Mouse (Mus musculus) neural tube, embryonic 11.5 days (tissue): Measurements from ENCODE around the gene Scd4. TPM values are rescaled to one million over a fixed set of nuclear protein-coding genes. Genes with fewer than 3 reads are reported as not detected.
A peak's percentile ranks its signal among the peaks of the same experiment; 100 is the strongest.
"Not testable (repeated sequence)": the region's sequence is repeated elsewhere in the genome, so short reads cannot be mapped to it uniquely, and the experiment has no call there.

ENCODE experiments used
- ATAC-seq: fragments of 200-750 bp; cut with Nextera tagmentation; 2 replicates; pipeline ENCODE4 v1.8.0; 2017; ENCODE audit warnings: moderate number of reproducible peaks, mild to moderate bottlenecking, moderate TSS enrichment, moderate library complexity; ENCODE audit not compliant: insufficient read depth, low FRiP score, low TSS enrichment
- DNase-seq: peaks from one replicate; pipeline ENCODE4 v3.0.0-alpha.2; 2015; ENCODE audit warnings: low spot score
- H3K27ac ChIP-seq: fragments of 300-500 bp; sonication (generic); 2 replicates; pipeline ENCODE4 v1.5.1; 2014; ENCODE audit warnings: low read depth, mild to moderate bottlenecking, low read length
- H3K27me3 ChIP-seq: fragments of 300-500 bp; sonication (generic); 2 replicates; pipeline ENCODE4 v1.6.1; 2014; ENCODE audit warnings: mild to moderate bottlenecking, low read length, mixed read lengths; ENCODE audit not compliant: control insufficient read depth, insufficient read depth
- H3K36me3 ChIP-seq: fragments of 300-500 bp; sonication (generic); 2 replicates; pipeline ENCODE4 v1.6.1; 2014; ENCODE audit warnings: mild to moderate bottlenecking, low read length, moderate library complexity, mixed read lengths; ENCODE audit not compliant: control insufficient read depth, insufficient read depth
- H3K4me1 ChIP-seq: fragments of 300-500 bp; sonication (generic); 2 replicates; pipeline ENCODE4 v1.6.1; 2014; ENCODE audit warnings: low read length, mixed read lengths; ENCODE audit not compliant: control insufficient read depth, insufficient read depth
- H3K4me2 ChIP-seq: fragments of 300-500 bp; sonication (generic); 2 replicates; pipeline ENCODE4 v1.6.1; 2014; ENCODE audit warnings: low read depth, mild to moderate bottlenecking, moderate library complexity
- H3K4me3 ChIP-seq: fragments of 300-500 bp; sonication (generic); 2 replicates; pipeline ENCODE4 v1.5.1; 2014; ENCODE audit warnings: low read depth, low read length
- H3K9ac ChIP-seq: fragments of 300-500 bp; sonication (generic); 2 replicates; pipeline ENCODE4 v1.6.1; 2014; ENCODE audit warnings: mild to moderate bottlenecking, low read length
- H3K9me3 ChIP-seq: fragments of 300-500 bp; sonication (generic); 2 replicates; pipeline ENCODE4 v1.6.1; 2016; ENCODE audit warnings: low read length; ENCODE audit not compliant: control insufficient read depth
- WGBS: fragments of 180-500 bp; shearing (Covaris S2); extraction: QIAGEN DNeasy Blood & Tissue Kit; methylation state at CpG from one replicate; pipeline ENCODE4 v1.1.7; 2014; 5-methylcytosine and 5-hydroxymethylcytosine counted together
- polyA plus RNA-seq: library from polyadenylated mRNA; unstranded; fragments of >200 nt; fragmentation: Nextera tagmentation; extraction: Ambion mirVana; gene quantifications from 2 replicates; pipeline ENCODE4 v1.2.1, GENCODE M21; 2014

The Scd4 gene
- polyA plus RNA-seq, 1 experiment from 2014 or later, result not detected

DNA sequence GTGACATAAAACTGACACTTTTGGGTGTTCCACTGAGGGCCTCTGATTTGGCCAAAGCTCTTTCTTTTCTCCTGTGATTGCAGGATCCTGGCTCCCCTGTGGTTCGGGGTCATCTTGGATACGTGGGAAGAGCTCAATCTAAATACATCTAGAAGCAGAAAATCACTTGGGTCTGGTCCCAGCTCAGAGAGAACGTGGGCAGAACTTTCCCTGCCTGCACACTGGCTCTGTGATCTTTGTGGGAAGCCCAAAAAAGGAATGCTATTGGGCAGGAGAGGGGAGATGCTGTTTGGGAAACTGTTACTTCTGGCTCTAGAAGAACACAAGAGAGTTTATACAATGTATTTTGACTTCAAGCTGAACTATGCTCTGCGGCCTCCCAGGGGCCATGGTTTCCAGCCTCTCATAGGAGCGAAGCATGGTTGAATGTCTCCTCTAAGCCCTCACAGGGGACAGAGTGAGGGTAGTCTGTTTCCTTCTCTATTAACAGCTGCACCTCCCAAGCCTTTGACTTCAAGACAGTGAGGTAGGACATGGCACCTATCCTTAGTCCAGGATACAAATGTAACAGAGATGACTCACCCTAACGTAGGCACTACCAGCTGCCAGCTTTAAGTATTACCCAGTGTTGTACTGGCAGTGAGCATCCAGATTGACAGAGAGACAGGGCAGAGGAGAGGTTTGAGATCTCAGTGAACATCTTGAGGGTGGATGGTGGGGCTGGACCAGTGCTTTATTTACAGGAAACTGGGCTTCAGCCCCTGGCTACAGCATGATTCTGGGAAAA is 3.2 kb downstream of the Scd4 start:
- H3K9me3 ChIP-seq, result no peaks in the 10 kb centered on the region
- H3K4me1 ChIP-seq, result no peaks in the 10 kb centered on the region
- no peak overlapping the region for H3K4me3 ChIP-seq
- ATAC-seq (no peak), DNase-seq (no peak)
- no peak overlapping the region for H3K4me2 ChIP-seq
- 74% methylated on average over 6 of the region's 6 CpGs for WGBS
- H3K36me3 ChIP-seq, result no peaks in the 10 kb centered on the region
- H3K27me3 ChIP-seq, result no peaks in the 10 kb centered on the region
- no peak overlapping the region for H3K9ac ChIP-seq
- H3K27ac ChIP-seq, result no peak overlapping the region

DNA sequence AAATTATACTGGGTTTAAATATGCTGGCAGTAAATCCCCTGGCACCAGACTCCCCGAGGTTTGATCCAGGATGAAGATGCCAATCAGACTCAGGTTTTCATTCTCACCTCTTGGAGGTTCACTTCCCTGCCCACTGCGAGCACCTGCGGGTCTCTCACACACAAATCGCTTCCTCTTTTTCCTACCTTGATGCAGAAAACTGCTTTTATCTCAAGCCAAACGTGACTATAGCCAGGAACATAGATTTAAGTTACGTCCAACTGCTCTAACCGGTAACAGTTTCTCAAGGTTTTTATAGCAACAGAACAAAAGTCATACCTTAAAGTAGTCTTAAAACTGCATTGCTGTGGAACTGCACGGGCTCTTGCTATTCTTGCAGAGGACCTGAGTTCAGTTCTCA is 16.8 kb downstream of the Scd4 start:
- Histone ChIP-seq H3K9me3 (no peaks in the 10 kb centered on the region), H3K4me3 (no peak overlapping the region), H3K36me3 (no peaks in the 10 kb centered on the region), H3K27me3 (no peaks in the 10 kb centered on the region), H3K27ac (no peak overlapping the region), H3K4me1 (no peaks in the 10 kb centered on the region), H3K9ac (no peak overlapping the region), H3K4me2 (no peak overlapping the region)
- no peak for ATAC-seq
- DNase-seq, result no peak
- 88% methylated on average over 8 of the region's 8 CpGs for WGBS

DNA sequence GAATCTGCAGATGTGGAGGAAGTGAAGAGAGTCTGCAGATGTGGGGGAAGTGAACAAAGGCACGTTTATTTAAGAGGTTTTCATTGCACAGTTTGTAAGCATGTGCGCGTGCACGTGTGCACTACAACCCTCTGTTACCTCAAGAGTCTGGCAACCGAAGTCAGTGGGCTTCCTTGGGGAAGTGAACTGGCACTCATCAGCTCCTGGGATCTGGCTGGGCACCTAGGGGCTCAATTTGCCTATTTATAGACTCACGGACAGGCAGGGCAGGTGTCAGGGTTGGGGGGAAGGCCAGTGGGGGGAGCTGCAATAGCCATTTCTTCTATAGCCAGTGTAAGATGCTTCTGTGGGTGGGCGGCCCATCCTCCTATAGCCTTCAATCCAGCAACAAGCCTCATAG is 18.9 kb downstream of the Scd4 start:
- no peak overlapping the region for H3K27ac ChIP-seq
- H3K36me3 ChIP-seq, result no peaks in the 10 kb centered on the region
- H3K27me3 ChIP-seq, result no peaks in the 10 kb centered on the region
- no peak overlapping the region for H3K9ac ChIP-seq
- no peaks in the 10 kb centered on the region for H3K4me1 ChIP-seq
- DNase-seq (no peak), ATAC-seq (no peak)
- WGBS, result 79% methylated on average over 7 of the region's 7 CpGs
- H3K9me3 ChIP-seq, result no peaks in the 10 kb centered on the region
- no peak overlapping the region for H3K4me2 ChIP-seq
- no peak overlapping the region for H3K4me3 ChIP-seq

DNA sequence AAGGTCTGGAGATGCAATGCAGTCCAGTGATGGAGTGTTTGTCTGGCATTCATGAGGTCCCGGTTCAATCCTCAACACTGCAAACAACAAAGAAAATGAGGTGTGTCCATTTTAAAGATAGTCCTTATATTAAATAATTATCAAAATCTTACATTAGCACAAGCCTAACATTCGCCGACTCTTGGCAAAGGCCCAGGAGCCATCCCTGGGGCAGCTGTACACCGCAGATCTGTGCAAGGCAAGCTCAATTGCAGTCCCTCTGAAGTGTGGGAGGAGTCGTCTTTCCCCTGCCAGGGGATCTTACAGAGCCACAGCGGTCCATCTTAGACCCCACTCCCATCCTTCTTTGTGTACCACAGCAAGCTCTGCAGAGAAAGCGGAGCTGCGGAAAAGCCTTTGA is 25.8 kb downstream of the Scd4 start:
- no peak overlapping the region for H3K9ac ChIP-seq
- H3K36me3 ChIP-seq, result no peaks in the 10 kb centered on the region
- ATAC-seq (no peak), DNase-seq (no peak)
- H3K27me3 ChIP-seq, result no peaks in the 10 kb centered on the region
- no peaks in the 10 kb centered on the region for H3K9me3 ChIP-seq
- no peak overlapping the region for H3K4me2 ChIP-seq
- H3K4me1 ChIP-seq, result no peaks in the 10 kb centered on the region
- H3K4me3 ChIP-seq, result no peak overlapping the region
- no peak overlapping the region for H3K27ac ChIP-seq
- 66% methylated on average over 8 of the region's 8 CpGs for WGBS

DNA sequence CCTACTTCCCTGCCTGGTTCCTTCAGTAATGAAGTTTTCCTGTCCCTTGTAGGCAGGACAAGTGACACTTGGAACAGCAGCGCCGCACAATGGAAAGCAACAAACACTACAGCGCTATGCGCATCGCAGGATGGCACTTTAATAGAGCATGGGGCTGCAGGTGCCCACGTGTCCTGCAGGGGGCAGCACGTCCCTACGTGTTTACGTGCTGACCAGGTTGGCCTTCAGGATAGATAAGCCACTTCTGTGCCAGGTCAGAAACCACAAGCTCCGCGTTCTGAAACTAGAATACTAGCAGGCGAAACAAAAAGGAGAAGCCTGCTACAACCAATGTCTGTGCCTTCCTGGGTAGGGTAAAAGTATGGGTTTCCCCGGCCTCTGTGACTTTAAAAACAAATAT is 30.6 kb downstream of the Scd4 start:
- H3K4me3 ChIP-seq, result no peak overlapping the region
- H3K4me2 ChIP-seq, result no peak overlapping the region
- H3K9ac ChIP-seq, result no peak overlapping the region
- no peaks in the 10 kb centered on the region for H3K4me1 ChIP-seq
- no peak for ATAC-seq
- 24% methylated on average over 13 of the region's 13 CpGs for WGBS
- peak; percentile 76 for DNase-seq
- H3K9me3 ChIP-seq, result no peaks in the 10 kb centered on the region
- H3K27me3 ChIP-seq, result no peaks in the 10 kb centered on the region
- no peak overlapping the region for H3K27ac ChIP-seq
- H3K36me3 ChIP-seq, result no peaks in the 10 kb centered on the region

DNA sequence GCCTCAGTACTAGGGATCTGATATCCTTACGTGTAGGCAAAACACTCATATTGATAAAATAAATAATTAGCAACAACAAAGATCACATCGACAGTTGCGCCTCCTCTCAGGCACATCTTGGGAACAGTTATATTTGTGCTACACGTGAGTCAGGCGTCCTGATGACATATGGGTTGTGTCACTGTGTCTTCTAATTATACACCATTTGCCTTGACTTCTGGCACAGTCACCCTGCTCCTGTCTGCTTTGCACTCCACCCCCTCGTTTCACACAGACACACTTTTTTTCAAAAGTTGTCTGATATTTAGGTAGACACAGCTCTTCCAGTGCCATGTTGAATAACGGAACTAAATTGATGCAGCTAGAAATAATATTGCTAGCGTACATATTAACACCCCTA is 31.1 kb downstream of the Scd4 start:
- H3K27me3 ChIP-seq, result no peaks in the 10 kb centered on the region
- H3K36me3 ChIP-seq, result no peaks in the 10 kb centered on the region
- no peak overlapping the region for H3K4me3 ChIP-seq
- H3K4me1 ChIP-seq, result no peaks in the 10 kb centered on the region
- H3K9ac ChIP-seq, result no peak overlapping the region
- no peak for DNase-seq
- H3K4me2 ChIP-seq, result no peak overlapping the region
- ATAC-seq, result no peak
- 89% methylated on average over 8 of the region's 8 CpGs for WGBS
- H3K27ac ChIP-seq, result no peak overlapping the region
- H3K9me3 ChIP-seq, result no peaks in the 10 kb centered on the region

DNA sequence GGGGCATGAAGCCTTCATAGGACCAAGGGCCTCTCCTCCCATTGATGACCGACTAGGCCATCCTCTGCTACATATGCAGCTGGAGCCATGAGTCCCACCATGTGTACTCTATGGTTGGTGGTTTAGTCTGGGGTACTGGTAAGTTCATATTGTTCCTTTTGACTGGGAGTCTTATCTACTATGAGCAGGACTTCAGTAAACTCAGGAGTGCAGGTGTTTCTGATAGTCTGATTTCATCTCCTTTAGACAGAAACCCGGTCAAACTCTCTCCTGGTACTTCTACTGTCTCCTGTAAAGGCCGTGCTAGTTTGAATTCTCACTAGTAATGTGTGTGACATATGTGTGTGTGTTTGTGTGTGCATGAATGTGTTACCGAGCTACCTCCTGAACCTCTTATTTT is 32.8 kb downstream of the Scd4 start:
- no peaks in the 10 kb centered on the region for H3K4me1 ChIP-seq
- no peak overlapping the region for H3K27ac ChIP-seq
- WGBS, result 93% methylated on average over 4 of the region's 4 CpGs
- H3K4me2 ChIP-seq, result no peak overlapping the region
- H3K9ac ChIP-seq, result no peak overlapping the region
- no peaks in the 10 kb centered on the region for H3K27me3 ChIP-seq
- H3K4me3 ChIP-seq, result no peak overlapping the region
- no peak for ATAC-seq
- no peak for DNase-seq
- no peaks in the 10 kb centered on the region for H3K36me3 ChIP-seq
- no peaks in the 10 kb centered on the region for H3K9me3 ChIP-seq

DNA sequence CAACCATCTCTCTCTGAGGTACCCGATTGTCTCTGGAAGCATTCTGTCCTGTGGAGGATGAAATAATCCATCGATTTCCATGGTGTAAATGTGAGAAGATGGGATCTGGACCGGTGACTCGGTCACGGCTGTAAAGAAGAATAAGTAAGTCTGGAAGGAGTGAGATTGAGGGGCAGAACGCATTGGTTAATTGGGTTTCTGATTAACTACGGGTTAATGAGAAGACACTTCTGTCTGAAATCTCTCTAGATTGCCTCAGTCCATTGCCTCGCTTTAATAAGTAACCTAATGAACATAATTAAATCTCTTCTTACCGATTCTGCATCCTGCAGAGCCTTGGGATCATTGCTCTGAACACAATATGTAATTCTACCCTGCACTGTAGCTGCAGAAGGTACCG is 34.2 kb downstream of the Scd4 start:
- H3K4me2 ChIP-seq, H3K27ac ChIP-seq, H3K4me1 ChIP-seq, ATAC-seq, H3K4me3 ChIP-seq, H3K9ac ChIP-seq, H3K36me3 ChIP-seq, H3K9me3 ChIP-seq, DNase-seq, H3K27me3 ChIP-seq: not testable (repeated sequence)
- 68% methylated on average over 10 of the region's 10 CpGs for WGBS

DNA sequence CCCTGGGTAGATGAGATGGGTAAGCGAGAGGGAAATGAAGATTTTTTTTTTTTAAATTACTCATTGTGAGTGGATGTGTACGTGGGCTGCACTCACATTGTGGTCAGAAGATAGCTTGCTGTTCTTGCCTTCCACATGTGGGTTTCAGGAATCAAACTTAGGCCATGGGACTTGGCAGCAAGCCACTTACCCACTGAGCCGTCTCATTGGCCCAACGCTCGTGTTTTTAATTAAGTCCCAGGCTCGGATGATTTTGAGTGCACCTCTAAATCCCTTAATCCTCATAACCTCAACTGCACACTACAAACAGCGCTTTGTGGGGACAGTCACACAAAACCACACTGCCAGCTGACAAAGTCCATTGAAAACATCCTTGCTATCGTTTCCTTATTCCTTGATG is 36.5 kb downstream of the Scd4 start:
- H3K4me3 ChIP-seq, result no peak overlapping the region
- H3K4me2 ChIP-seq, result no peak overlapping the region
- no peaks in the 10 kb centered on the region for H3K9me3 ChIP-seq
- DNase-seq (no peak), ATAC-seq (no peak)
- WGBS, result 85% methylated on average over 8 of the region's 8 CpGs
- H3K9ac ChIP-seq, result no peak overlapping the region
- H3K27ac ChIP-seq, result no peak overlapping the region
- no peaks in the 10 kb centered on the region for H3K36me3 ChIP-seq
- H3K4me1 ChIP-seq, result no peaks in the 10 kb centered on the region
- H3K27me3 ChIP-seq, result no peaks in the 10 kb centered on the region
